Mouse (Mus musculus) limb, embryonic 15.5 days (tissue): ENCODE results near the gene Clec16a. TPM values are rescaled to one million over a fixed set of nuclear protein-coding genes. Genes with fewer than 3 reads are reported as not detected.

Experiments used
- ATAC-seq: fragments of 200-750 bp; cut with Nextera tagmentation; 2 replicates; pipeline ENCODE4 v1.8.0; 2017; ENCODE audit warnings: low read depth, moderate TSS enrichment; ENCODE audit not compliant: insufficient number of reproducible peaks, low FRiP score, low TSS enrichment
- H3K27ac ChIP-seq: fragments of 300-500 bp; sonication (generic); 2 replicates; pipeline ENCODE4 v1.5.1; 2015; ENCODE audit warnings: moderate library complexity, mild to moderate bottlenecking, inconsistent platforms
- H3K27me3 ChIP-seq: fragments of 300-500 bp; sonication (generic); 2 replicates; pipeline ENCODE4 v1.6.1; 2015; ENCODE audit warnings: inconsistent platforms
- H3K36me3 ChIP-seq: fragments of 300-500 bp; sonication (generic); 2 replicates; pipeline ENCODE4 v1.6.1; 2015; ENCODE audit warnings: inconsistent platforms
- H3K4me1 ChIP-seq: fragments of 300-500 bp; sonication (generic); 2 replicates; pipeline ENCODE4 v1.6.1; 2015; ENCODE audit warnings: inconsistent platforms
- H3K4me2 ChIP-seq: fragments of 300-500 bp; sonication (generic); 2 replicates; pipeline ENCODE4 v1.6.1; 2015; ENCODE audit warnings: mild to moderate bottlenecking, inconsistent platforms
- H3K4me3 ChIP-seq: fragments of 300-500 bp; sonication (generic); 2 replicates; pipeline ENCODE4 v1.5.1; 2015; ENCODE audit warnings: mild to moderate bottlenecking, inconsistent platforms
- H3K9ac ChIP-seq: fragments of 300-500 bp; sonication (generic); 2 replicates; pipeline ENCODE4 v1.6.1; 2015; ENCODE audit warnings: inconsistent platforms
- H3K9me3 ChIP-seq: fragments of 300-500 bp; sonication (generic); 2 replicates; pipeline ENCODE4 v1.6.1; 2016; ENCODE audit warnings: inconsistent platforms
- WGBS: fragments of 180-500 bp; shearing (Covaris S2); methylation state at CpG from one replicate; pipeline ENCODE4 v1.1.7; 2015; 5-methylcytosine and 5-hydroxymethylcytosine counted together
- polyA plus RNA-seq: library from polyadenylated mRNA; unstranded; fragments of >200 nt; fragmentation: Nextera tagmentation; extraction: Ambion mirVana; gene quantifications from 2 replicates; pipeline ENCODE4 v1.2.1, GENCODE M21; 2015

Clec16a gene
- polyA plus RNA-seq, 1 experiment from 2014 or later: 34.3 TPM

DNA sequence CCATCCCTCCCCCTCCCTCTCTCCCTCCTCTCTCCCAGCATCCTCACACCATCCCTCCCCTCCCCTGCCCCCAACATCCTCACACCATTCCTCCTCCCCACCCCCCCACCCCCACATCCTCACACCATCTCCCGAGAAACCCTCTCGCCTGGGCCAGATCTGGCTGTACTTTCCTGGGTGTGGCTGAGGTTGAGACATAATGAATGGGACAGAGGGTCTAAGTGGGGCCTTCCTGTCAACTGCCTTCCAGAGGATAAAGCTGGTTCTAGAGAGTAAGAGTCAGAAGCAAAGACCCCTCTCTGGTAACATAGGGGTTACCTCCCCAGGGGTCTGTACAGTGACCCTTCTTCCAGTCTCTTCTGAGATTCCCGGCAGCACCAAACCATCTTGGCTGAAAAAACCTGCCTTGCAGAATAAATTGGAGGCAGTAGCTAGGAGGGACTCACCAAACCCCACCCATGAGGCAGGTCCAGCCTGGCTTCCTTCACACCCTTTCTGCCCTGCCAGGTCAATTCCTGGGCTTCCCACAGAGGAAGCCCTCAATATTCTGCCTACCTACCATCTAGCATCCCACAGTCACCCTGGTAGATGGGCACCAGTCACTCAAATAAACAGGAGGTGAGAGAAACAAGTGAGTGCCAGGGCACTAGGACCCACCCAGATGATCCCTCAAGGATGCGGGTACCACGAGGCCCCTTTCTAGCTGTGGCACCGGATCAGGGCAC lies 218.6 kb downstream of the Clec16a start:
- Histone ChIP-seq H3K4me3 (no peak overlapping the region), H3K27me3 (no peaks in the 10 kb centered on the region), H3K4me1 (peaks cover 5% of the 10 kb centered on the region), H3K36me3 (no peaks in the 10 kb centered on the region), H3K27ac (no peak overlapping the region), H3K9ac (no peak overlapping the region), H3K4me2 (no peak overlapping the region), H3K9me3 (no peaks in the 10 kb centered on the region)
- ATAC-seq: no peak
- 51% methylated on average over 6 of the region's 6 CpGs for WGBS

DNA sequence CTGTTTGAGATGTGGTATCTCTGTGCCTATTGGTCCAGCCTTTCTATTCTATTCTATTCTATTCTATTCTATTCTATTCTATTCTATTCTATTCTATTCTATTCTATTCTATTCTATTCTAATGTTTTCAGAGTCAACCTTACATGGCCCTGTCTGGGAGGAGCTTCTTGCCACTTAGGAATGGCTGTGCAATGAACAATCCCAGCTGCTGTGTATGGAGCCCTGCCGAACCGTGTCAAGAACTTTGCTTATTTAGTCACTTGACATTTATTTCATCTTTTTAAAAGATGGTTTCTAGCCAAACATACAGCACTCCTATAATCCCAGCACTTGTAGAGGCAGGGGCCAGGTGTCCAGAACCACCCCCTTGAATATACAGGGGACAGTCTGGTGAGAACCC lies 219.2 kb downstream of the Clec16a start:
- Histone ChIP-seq H3K4me1 (peaks cover 10% of the 10 kb centered on the region), H3K9ac (no peak overlapping the region), H3K4me3 (no peak overlapping the region), H3K36me3 (no peaks in the 10 kb centered on the region), H3K9me3 (no peaks in the 10 kb centered on the region), H3K27ac (no peak overlapping the region), H3K27me3 (no peaks in the 10 kb centered on the region), H3K4me2 (no peak overlapping the region)
- 65% methylated on average over 2 of the region's 2 CpGs for whole genome bisulfite sequencing
- ATAC-seq: no peak

DNA sequence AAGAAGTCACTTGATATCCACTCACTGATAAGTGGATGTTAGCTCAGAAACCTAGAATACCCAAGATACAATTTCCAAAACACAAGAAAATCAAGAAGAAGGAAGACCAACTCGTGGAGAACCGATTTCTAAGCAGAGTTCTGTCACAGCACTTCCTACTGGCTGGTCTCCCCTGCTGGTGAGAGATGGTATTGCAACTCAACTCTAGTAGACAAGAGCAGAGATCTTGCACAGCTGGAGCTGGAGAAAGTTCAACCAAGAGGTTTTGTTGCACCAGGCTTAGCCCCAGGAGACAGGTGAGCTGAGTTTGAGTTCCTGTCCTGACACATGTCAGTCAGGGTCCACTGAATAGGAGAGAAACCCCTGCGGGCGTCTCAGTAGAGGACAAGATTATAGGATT lies 222.0 kb downstream of the Clec16a start:
- no peaks in the 10 kb centered on the region for H3K36me3 ChIP-seq
- no peak for ATAC-seq
- 48% methylated on average over 4 of the region's 4 CpGs for WGBS
- peaks cover 23% of the 10 kb centered on the region for H3K4me1 ChIP-seq
- H3K4me3 ChIP-seq: no peak overlapping the region
- no peak overlapping the region for H3K9ac ChIP-seq
- H3K4me2 ChIP-seq: no peak overlapping the region
- no peak overlapping the region for H3K27ac ChIP-seq
- no peaks in the 10 kb centered on the region for H3K9me3 ChIP-seq
- no peaks in the 10 kb centered on the region for H3K27me3 ChIP-seq

DNA sequence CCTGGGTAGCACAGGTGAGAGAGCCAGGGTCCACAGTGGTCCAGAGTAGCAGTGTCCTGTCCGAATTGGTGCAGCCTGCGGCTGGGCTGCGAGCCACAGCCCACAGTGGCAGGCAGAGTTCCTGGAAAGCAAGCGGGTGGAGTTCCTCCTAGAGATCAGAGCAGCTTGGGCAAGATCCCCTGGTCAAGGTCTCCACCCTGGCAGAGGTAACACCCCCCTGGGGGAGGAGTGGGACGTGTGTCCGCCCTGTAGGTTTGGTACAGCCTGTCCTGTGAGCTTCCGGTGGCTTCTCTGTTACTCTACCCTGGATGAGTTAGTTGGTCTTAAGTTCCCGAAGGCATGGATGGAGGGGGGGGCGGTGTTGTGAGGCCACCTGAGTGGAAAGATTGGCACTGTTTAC lies 223.7 kb downstream of the Clec16a start:
- Histone ChIP-seq H3K27ac (no peak overlapping the region), H3K9ac (no peak overlapping the region), H3K27me3 (no peaks in the 10 kb centered on the region), H3K36me3 (no peaks in the 10 kb centered on the region), H3K4me3 (no peak overlapping the region), H3K9me3 (no peaks in the 10 kb centered on the region), H3K4me1 (peaks cover 23% of the 10 kb centered on the region), H3K4me2 (no peak overlapping the region)
- no peak for ATAC-seq
- WGBS: 35% methylated on average over 9 of the region's 9 CpGs

DNA sequence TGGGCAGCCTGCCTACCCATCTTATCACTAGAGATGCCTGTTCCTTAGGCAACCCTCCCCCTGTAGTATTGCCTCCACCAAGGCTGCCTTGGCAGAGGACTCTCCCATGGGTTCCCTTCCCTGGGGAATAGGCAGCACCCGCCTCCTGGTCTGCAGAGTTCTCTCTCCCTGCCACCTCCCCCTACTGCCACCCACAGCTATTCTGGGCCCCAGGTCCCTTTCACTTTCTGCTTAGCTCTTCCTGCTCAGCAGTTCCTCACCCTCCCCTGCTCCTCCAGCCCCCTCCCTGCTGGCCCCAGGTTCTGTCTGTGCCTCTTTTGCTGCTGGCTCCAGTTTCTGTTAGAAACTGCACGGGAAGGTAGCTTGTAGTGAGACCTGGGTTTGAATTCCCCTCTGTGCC lies 224.5 kb downstream of the Clec16a start:
- 36% methylated on average over 2 of the region's 2 CpGs for WGBS
- H3K27me3 ChIP-seq: no peaks in the 10 kb centered on the region

DNA sequence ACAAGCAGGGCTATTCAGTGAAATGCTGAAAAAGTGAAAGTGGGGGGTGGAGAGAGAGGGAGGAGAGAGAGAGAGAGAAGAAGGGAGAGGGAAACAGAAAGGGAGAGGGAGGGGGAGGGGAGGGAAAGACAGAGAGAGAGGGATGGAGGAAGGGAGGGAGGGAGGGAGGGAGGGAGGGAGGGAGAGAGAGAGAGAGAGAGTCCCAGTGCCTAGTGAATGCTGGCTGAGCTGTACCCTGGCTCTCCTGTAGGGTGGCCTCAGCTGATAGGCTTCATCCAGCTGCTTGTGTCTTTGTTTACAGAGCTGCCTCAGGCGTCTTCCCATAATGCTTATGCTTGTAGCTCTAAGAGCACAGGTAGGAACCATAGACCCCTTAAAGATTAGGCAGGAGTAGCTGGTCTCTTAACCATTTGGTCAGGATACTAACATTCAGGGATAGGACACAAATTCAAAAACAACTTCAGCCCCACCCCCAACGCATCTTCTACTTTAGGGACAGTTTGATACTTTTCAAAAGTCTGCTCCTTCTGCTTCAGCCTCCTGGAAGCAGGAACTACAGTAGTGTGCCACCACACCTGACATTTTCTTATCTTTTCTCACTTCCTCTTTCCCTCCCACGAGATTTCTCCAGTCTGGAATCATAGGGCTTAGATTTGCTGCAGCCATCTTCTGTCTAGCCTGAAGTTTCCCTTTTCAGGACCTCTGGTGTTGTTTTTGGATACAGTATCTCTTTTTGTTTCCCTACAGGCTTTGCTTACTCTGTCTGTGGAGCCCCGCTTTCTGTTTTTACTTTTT lies 225.6 kb downstream of the Clec16a start:
- H3K36me3 ChIP-seq: no peaks in the 10 kb centered on the region
- no peaks in the 10 kb centered on the region for H3K9me3 ChIP-seq
- ATAC-seq: no peak
- 0 out of 2 replicates have a peak overlapping the region, but pooled peaks have one; percentile 22 for H3K27ac ChIP-seq
- H3K27me3 ChIP-seq: no peaks in the 10 kb centered on the region
- H3K4me1 ChIP-seq: peaks cover 23% of the 10 kb centered on the region
- H3K4me3 ChIP-seq: no peak overlapping the region
- 45% methylated on average over 4 of the region's 4 CpGs for WGBS
- no peak overlapping the region for H3K9ac ChIP-seq
- no peak overlapping the region for H3K4me2 ChIP-seq

More for the DNA sequence above, 224.5 kb downstream of the Clec16a start:
- Histone ChIP-seq H3K27ac (no peak overlapping the region), H3K9ac (no peak overlapping the region), H3K4me2 (no peak overlapping the region), H3K36me3 (no peaks in the 10 kb centered on the region), H3K4me3 (no peak overlapping the region), H3K9me3 (no peaks in the 10 kb centered on the region), H3K4me1 (peaks cover 23% of the 10 kb centered on the region)
- no peak for ATAC-seq

DNA sequence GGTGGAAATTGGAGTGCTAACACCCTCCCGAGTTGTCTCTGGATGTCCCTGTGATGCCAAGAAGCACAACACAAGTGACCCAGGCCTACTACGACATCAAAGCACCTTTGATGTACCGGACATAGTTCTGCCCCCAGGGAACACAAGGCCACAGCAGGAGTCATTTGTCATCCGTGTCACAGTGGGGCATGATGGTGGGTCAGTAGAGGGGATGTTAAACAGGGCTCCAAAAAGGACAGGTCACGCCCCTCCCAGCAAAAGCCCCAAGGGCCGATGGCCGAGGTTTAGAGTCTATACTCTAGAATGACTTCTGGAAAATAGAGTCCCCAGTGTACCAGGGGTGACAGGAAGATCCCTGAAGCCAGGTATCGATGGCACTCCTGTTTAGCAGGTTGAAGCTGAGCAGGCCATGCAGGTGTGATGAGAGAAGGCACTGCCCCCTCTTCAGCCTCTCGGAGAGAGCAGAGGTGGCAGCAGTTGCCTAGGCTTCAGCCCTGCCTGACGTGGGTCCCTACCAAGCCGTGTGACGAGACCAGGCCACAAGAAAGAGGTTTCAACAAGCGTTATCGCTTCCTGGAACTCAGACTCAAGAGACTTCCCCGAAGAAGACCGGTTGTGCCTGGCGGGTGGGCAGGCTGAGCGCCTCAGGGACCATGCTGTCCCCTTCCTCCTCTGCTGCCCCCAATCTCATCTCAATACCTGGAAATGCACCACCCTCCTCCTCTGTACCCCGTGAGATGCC lies 226.8 kb downstream of the Clec16a start:
- no peak overlapping the region for H3K4me3 ChIP-seq
- no peaks in the 10 kb centered on the region for H3K9me3 ChIP-seq
- no peaks in the 10 kb centered on the region for H3K36me3 ChIP-seq
- no peak for ATAC-seq
- H3K27me3 ChIP-seq: no peaks in the 10 kb centered on the region
- no peak overlapping the region for H3K27ac ChIP-seq
- no peak overlapping the region for H3K9ac ChIP-seq
- H3K4me1 ChIP-seq: peaks cover 23% of the 10 kb centered on the region
- no peak overlapping the region for H3K4me2 ChIP-seq
- WGBS: 52% methylated on average over 19 of the region's 19 CpGs

DNA sequence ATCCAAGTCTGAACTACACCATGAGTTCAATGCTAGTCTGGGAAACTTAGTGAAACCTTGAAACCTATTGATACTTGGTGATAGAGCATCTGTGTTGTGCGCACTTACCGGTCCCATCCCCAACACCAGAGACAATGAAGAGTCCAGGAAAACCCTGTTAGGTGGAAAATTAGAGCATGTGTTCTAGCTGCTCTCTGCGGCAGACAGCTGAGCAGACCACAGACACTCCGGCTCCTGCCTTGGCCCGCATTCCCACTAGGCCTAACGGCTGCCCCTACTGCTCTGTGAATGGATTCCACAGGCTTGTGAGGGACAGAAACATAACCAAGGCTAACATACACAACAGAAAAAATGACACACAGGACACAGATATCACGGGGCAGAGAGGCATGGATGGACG lies 228.4 kb downstream of the Clec16a start:
- 71% methylated on average over 8 of the region's 8 CpGs for WGBS
- no peak overlapping the region for H3K4me3 ChIP-seq
- ATAC-seq: no peak
- no peak overlapping the region for H3K9ac ChIP-seq
- no peaks in the 10 kb centered on the region for H3K36me3 ChIP-seq
- H3K27ac ChIP-seq: no peak overlapping the region
- no peaks in the 10 kb centered on the region for H3K27me3 ChIP-seq
- peaks cover 23% of the 10 kb centered on the region for H3K4me1 ChIP-seq
- H3K4me2 ChIP-seq: no peak overlapping the region
- no peaks in the 10 kb centered on the region for H3K9me3 ChIP-seq

DNA sequence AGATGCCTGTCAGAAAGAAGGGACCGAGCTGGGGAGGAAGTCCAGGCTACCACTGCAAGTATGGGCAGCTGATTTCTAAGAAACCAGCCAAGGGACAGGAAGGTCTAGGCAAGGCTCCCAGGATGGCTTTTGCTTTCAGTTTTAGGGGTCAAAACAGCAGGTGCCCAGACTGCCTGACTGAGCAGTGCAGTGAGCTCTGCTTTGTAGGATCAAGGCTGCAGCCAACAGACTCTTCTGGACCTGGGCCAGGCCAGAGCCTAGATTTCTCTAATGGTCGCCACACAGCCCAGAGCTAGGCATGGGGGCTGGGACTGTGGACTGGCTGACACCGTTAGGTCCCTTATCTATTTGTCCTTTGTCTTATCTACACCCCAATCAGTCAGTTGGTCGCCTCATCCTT lies 229.6 kb downstream of the Clec16a start:
- Histone ChIP-seq H3K4me3 (no peak overlapping the region), H3K27me3 (no peaks in the 10 kb centered on the region), H3K4me2 (no peak overlapping the region), H3K4me1 (peaks cover 13% of the 10 kb centered on the region), H3K36me3 (no peaks in the 10 kb centered on the region), H3K27ac (no peak overlapping the region), H3K9me3 (no peaks in the 10 kb centered on the region), H3K9ac (no peak overlapping the region)
- no peak for ATAC-seq
- WGBS: 66% methylated on average over 4 of the region's 4 CpGs

DNA sequence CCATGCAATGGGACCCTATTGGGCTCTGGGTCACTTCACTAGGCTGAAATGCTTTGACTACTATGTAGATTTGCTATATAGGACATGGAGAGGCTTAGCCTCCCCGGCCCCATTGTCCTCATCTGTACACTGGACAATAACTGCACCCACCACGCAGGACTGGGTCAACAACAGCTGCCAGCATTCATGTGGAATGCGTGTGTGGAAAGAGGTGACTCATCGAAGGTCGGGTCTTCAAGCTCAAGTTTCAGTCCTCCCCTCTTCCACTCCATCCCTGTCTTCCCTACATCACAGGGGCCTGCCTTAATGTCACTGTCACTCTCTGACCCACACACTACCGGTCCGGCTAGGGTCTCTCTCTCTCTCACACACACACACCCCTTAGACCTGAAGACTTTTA lies 231.2 kb downstream of the Clec16a start:
- Histone ChIP-seq H3K9ac (no peak overlapping the region), H3K9me3 (no peaks in the 10 kb centered on the region), H3K4me1 (peaks cover 15% of the 10 kb centered on the region), H3K4me2 (no peak overlapping the region), H3K4me3 (no peak overlapping the region), H3K27ac (no peak overlapping the region), H3K36me3 (no peaks in the 10 kb centered on the region), H3K27me3 (no peaks in the 10 kb centered on the region)
- WGBS: 54% methylated on average over 7 of the region's 7 CpGs
- no peak for ATAC-seq

DNA sequence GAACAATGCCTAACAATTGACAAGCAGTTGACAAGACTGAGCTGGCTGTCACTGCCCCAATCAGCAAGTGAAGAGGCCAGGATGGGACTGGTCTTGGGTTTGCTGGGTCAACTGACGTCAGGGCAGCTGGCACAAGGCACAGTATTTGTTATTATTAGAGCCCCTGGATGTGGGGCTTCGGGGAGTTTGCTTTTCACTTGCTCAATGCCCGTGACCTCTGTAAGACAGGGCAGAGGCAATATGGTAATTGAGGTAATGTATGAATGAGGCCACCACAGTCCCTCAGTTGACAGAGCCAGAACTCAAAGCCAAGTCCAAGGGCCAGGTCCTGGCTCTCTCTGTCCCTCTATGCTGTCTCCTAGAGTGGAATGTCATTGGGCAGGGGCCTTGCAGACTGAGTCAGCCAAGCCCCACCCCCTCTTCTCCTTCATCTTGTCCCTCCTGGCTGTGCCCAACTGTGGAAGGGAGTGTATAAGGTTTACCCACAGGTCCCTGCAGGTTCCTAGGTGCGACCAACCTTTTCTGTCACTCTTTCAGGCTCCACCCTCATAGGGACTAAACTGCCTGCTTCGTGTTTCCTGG lies 232.5 kb downstream of the Clec16a start:
- WGBS: 75% methylated on average over 5 of the region's 5 CpGs
- Histone ChIP-seq H3K27ac (no peak overlapping the region), H3K4me2 (no peak overlapping the region), H3K36me3 (no peaks in the 10 kb centered on the region), H3K4me3 (no peak overlapping the region), H3K4me1 (peaks cover 26% of the 10 kb centered on the region), H3K9me3 (no peaks in the 10 kb centered on the region), H3K27me3 (no peaks in the 10 kb centered on the region), H3K9ac (no peak overlapping the region)
- ATAC-seq: no peak
